Mouse (Mus musculus) C2C12 (cell line): ENCODE results near the gene Hopx. TPM values are rescaled to one million over a fixed set of nuclear protein-coding genes. Genes with fewer than 3 reads are reported as not detected.
"Not testable (repeated sequence)": the region's sequence is repeated elsewhere in the genome, so short reads cannot be mapped to it uniquely, and the experiment has no call there.

Experiments used
- H3K27me3 ChIP-seq: one replicate; pipeline ENCODE4 v1.6.1; 2011; ENCODE audit not compliant: control insufficient read depth, insufficient read depth, insufficient read length
- H3K36me3 ChIP-seq: one replicate; pipeline ENCODE4 v1.6.1; 2011; ENCODE audit not compliant: control insufficient read depth, insufficient read depth
- H3K4me3 ChIP-seq: one replicate; pipeline ENCODE4 v1.5.1; 2011; ENCODE audit warnings: mild to moderate bottlenecking, control low read depth; ENCODE audit not compliant: poor library complexity, insufficient read depth, severe bottlenecking
- H3K79me2 ChIP-seq: one replicate; pipeline ENCODE4 v1.6.1; 2011; ENCODE audit not compliant: control insufficient read depth, insufficient read depth
- H3K79me3 ChIP-seq: one replicate; pipeline ENCODE4 v1.6.1; 2011; ENCODE audit warnings: low read depth, control low read depth
- H3ac ChIP-seq: one replicate; pipeline ENCODE3; 2011; ENCODE audit warnings: low read depth; ENCODE audit not compliant: control insufficient read depth, insufficient read length
- CEBPB ChIP-seq: IDR thresholded peaks from one replicate; pipeline ENCODE4 v1.6.1; 2011; ENCODE audit warnings: low read depth, mild to moderate bottlenecking, control low read depth, moderate library complexity
- CTCF ChIP-seq: IDR thresholded peaks from one replicate; pipeline ENCODE4 v1.5.1; 2011; ENCODE audit not compliant: control insufficient read depth, insufficient read depth, insufficient read length
- FOSL1 ChIP-seq: IDR thresholded peaks from one replicate; pipeline ENCODE4 v1.8.0; 2011; ENCODE audit warnings: mild to moderate bottlenecking, low read length; ENCODE audit not compliant: poor library complexity, insufficient read depth, severe bottlenecking
- MAX ChIP-seq: IDR thresholded peaks from one replicate; pipeline ENCODE4 v1.6.1; 2011; ENCODE audit warnings: mild to moderate bottlenecking, control low read depth
- MYOD1 ChIP-seq: IDR thresholded peaks from one replicate; pipeline ENCODE4 v1.6.1; 2011; ENCODE audit warnings: low read depth; ENCODE audit not compliant: control insufficient read depth, insufficient read length
- MYOG ChIP-seq: IDR thresholded peaks from one replicate; pipeline ENCODE4 v1.6.1; 2011; ENCODE audit not compliant: control insufficient read depth, insufficient read length; ENCODE audit errors: extremely low read depth
- USF1 ChIP-seq: IDR thresholded peaks from one replicate; pipeline ENCODE4 v1.6.1; 2011; ENCODE audit warnings: low read depth, mild to moderate bottlenecking, control low read depth, moderate library complexity
- polyA plus RNA-seq: library from polyadenylated mRNA; unstranded; fragments of >200 nt; fragmentation: generic; extraction: Trizol; gene quantifications from one replicate; pipeline ENCODE4 v1.2.1, GENCODE M21; 2012; ENCODE audit warnings: missing spikeins

The Hopx gene
- polyA plus RNA-seq, 1 experiment, result 0.15 TPM

DNA sequence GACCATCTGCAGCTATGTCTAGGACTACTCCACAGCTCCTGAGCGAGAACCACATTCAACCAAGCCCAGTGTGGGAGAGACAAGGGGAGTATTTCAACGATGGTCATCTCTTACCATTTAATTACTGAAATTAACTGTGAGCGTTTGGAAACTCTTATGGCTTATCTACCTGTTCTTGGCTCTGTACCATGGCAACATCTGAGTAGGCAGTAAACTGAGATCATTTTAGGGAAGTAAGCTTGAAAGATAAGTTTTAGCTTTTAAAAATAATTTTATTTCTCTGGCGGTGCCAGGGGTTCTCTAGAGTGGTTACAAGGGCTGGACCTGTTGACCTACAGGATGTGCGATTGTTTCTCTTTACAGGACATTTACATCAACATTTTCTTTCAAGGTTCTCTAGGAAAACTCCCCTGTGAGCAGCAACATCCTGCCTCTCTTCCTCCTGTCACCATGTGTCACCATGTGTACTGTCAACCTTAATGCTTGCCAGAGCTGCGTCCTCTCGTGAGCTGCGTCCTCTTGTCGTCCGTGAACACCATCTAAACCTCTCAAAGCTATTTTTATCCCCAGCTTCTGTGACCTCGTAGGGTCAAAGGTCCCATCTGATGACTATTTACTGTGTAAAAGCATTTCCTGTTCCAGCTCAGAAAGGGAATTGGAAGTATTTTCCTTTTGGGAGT lies 15.5 kb downstream of the Hopx start:
- H3K4me3 ChIP-seq, result no peak overlapping the region
- H3K79me2 ChIP-seq, result no peaks in the 10 kb centered on the region
- no peaks in the 10 kb centered on the region for H3K27me3 ChIP-seq
- H3ac ChIP-seq, result no peak overlapping the region
- TF ChIP-seq MYOG (no peak), USF1 (no peak), MAX (no peak), CTCF (no peak)
- no peaks in the 10 kb centered on the region for H3K79me3 ChIP-seq
- no peaks in the 10 kb centered on the region for H3K36me3 ChIP-seq

DNA sequence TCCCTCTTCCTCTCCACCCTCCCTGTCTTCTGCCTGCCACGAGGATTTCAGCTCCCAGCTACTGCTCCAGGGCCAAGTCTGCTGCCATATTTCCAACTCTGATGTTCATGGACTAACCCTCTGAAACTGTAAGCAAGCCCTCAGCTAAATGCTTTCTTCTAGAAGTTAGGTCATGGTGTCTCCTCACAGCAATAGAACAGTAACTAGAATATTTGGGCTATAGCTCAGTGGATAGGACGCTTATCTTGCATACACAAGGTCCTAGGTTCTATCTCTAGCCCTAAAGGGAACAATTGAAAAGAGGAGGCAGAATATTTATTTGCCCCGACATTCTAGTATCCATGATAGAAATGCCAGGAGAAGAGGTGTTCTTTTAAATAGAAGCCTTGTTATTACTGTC lies 16.0 kb downstream of the Hopx start:
- no peak overlapping the region for H3K4me3 ChIP-seq
- H3K36me3 ChIP-seq, result no peaks in the 10 kb centered on the region
- no peak for TF ChIP-seq MYOD1
- no peak for TF ChIP-seq CEBPB
- no peak for TF ChIP-seq MAX
- TF ChIP-seq FOSL1, result no peak
- no peak for TF ChIP-seq USF1
- TF ChIP-seq CTCF, result no peak
- no peak for TF ChIP-seq MYOG
- no peaks in the 10 kb centered on the region for H3K79me3 ChIP-seq
- H3ac ChIP-seq, result no peak overlapping the region
- no peaks in the 10 kb centered on the region for H3K27me3 ChIP-seq
- no peaks in the 10 kb centered on the region for H3K79me2 ChIP-seq

DNA sequence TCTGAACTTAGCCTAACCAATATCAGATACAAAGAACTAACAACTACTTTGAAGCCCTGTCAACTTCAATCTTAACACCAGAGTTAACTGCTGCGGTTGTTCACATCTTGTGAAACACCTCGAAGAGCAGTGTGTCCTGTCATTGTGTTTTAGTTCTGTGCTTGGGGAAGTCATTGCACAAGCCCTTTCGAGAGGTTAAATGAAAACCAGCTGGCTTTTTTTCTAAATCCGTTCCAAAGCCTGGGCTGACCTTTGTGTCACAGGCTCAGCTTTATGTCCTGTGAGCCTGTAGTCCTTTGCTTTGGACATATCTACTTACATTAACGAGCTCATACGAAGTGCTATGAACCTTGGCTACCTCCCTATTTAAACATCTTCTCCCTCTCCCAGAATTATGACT lies 17.2 kb downstream of the Hopx start:
- no peak for TF ChIP-seq CEBPB
- TF ChIP-seq MYOG, result no peak
- no peak for TF ChIP-seq USF1
- no peak for TF ChIP-seq CTCF
- no peaks in the 10 kb centered on the region for H3K36me3 ChIP-seq
- H3ac ChIP-seq, result no peak overlapping the region
- H3K27me3 ChIP-seq, result no peaks in the 10 kb centered on the region
- H3K4me3 ChIP-seq, result no peak overlapping the region
- no peaks in the 10 kb centered on the region for H3K79me3 ChIP-seq
- no peaks in the 10 kb centered on the region for H3K79me2 ChIP-seq

DNA sequence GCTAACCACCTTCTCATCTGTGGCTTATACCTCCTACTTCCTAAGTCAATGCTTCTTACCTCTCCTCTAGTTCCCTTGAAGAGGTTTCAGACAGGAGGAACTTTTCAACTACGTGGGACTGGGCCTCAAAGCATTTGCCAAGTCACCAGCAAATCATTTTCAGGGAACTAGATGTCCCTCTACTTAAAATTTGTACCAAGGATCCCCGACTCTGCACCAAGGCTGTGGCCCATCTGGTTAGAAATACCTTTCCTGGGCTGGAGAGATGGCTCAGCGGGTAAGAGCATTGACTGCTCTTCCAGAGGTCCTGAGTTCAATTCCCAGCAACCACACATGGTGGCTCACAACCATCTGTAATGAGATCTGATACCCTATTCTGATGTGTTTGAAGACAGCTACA lies 18.7 kb downstream of the Hopx start:
- not testable (repeated sequence) for H3K79me3 ChIP-seq, H3K27me3 ChIP-seq, H3K36me3 ChIP-seq, H3ac ChIP-seq, H3K4me3 ChIP-seq, H3K79me2 ChIP-seq

DNA sequence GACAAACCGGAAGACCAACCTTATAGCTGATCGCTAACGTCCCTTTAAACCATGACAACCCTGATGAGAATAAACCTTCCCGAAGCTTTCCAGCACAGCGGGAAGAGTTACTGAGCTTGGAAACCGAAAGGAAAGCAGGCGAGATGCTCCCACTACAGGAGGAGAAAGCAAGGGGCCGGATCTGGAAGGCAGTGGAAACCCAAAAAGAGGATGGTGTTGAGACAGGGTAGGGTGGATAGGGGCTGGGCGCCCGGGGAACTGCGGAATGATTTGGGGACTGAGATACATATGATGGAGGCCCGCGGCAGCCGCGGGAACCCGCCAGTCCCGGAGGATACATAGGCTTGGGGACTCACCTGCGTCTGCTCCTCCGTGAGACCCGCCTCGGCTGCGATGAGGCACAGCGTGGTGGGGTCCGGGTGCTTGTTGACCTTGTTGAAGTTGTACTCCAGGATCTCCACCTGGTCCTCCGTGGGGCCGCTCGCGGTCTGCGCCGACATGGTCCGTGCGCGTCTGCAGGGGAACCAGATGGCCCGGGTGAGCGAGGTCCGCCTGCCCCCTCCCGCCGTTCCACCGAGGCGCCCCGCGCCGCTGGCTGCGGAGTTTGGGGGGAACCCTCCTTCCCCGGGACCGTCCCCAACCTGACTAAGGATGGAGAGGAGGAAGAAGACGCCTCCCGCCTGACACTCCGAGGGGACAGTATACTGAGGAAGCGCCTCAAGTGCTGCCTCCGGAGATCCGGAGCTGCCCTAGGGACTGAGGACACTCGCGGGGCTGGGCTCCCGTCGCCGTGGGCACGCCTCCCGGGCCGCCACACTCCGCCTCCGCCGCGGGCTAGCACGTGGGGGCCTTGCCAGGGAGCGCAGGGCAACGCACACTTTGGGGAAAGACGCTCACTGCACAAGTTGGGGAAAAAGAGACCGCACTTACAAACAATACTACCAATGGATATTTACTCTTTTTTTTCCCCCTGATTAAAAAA lies 20.1 kb downstream of the Hopx start:
- no peak for TF ChIP-seq CEBPB
- no peak for TF ChIP-seq MAX
- TF ChIP-seq FOSL1, result no peak
- no peak for TF ChIP-seq CTCF
- no peak for TF ChIP-seq MYOD1
- TF ChIP-seq USF1, result no peak
- Histone ChIP-seq H3K36me3 (no peaks in the 10 kb centered on the region), H3ac (peak overlapping the region; percentile 52), H3K79me3 (no peaks in the 10 kb centered on the region), H3K4me3 (no peak overlapping the region), H3K79me2 (no peaks in the 10 kb centered on the region), H3K27me3 (no peaks in the 10 kb centered on the region)

DNA sequence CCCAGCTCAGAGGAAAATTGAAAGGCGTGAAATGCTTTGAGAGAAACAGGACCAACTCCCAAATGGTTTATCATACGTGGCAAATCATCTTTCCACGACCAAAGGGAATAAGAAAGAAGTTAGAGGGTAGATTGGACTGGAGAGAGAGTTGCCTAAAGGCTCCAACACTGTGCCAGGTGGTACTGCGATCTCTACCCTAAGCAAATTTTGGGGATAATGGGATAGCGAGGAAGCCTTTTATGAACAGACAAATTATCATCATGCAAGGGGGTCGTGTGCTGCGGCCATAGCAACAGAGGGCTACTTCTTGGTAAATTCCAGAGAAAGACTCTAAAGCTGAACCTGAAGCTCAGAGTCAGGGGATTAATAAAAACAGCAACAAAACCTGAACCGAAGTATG lies 21.0 kb downstream of the Hopx start:
- no peaks in the 10 kb centered on the region for H3K79me2 ChIP-seq
- no peaks in the 10 kb centered on the region for H3K36me3 ChIP-seq
- H3K79me3 ChIP-seq, result no peaks in the 10 kb centered on the region
- no peak overlapping the region for H3ac ChIP-seq
- no peak overlapping the region for H3K4me3 ChIP-seq
- H3K27me3 ChIP-seq, result no peaks in the 10 kb centered on the region
- TF ChIP-seq CEBPB (no peak), USF1 (no peak), MYOG (no peak), FOSL1 (no peak), MAX (no peak), CTCF (no peak), MYOD1 (no peak)
